Mouse (Mus musculus) embryonic facial prominence, embryonic 13.5 days (tissue): Measurements from ENCODE around the gene Fut4. TPM values are rescaled to one million over a fixed set of nuclear protein-coding genes. Genes with fewer than 3 reads are reported as not detected.
A peak's percentile ranks its signal among the peaks of the same experiment; 100 is the strongest.

Experiments used
- ATAC-seq: fragments of 200-750 bp; cut with Nextera tagmentation; 2 replicates; pipeline ENCODE4 v1.8.0; 2017; ENCODE audit warnings: low read depth; ENCODE audit not compliant: insufficient number of reproducible peaks, insufficient read depth, low FRiP score, low TSS enrichment
- H3K27ac ChIP-seq: fragments of 300-500 bp; sonication (generic); 2 replicates; pipeline ENCODE4 v1.5.1; 2015; ENCODE audit warnings: moderate library complexity, mild to moderate bottlenecking, inconsistent platforms
- H3K27me3 ChIP-seq: fragments of 300-500 bp; sonication (generic); 2 replicates; pipeline ENCODE4 v1.6.1; 2015; ENCODE audit warnings: mild to moderate bottlenecking, inconsistent platforms
- H3K36me3 ChIP-seq: fragments of 300-500 bp; sonication (generic); 2 replicates; pipeline ENCODE4 v1.6.1; 2015; ENCODE audit warnings: mild to moderate bottlenecking, inconsistent platforms
- H3K4me1 ChIP-seq: fragments of 300-500 bp; sonication (generic); 2 replicates; pipeline ENCODE4 v1.6.1; 2015; ENCODE audit warnings: inconsistent platforms
- H3K4me2 ChIP-seq: fragments of 300-500 bp; sonication (generic); 2 replicates; pipeline ENCODE4 v1.6.1; 2015; ENCODE audit warnings: moderate library complexity, mild to moderate bottlenecking, inconsistent platforms
- H3K4me3 ChIP-seq: fragments of 300-500 bp; sonication (generic); 2 replicates; pipeline ENCODE4 v1.5.1; 2015; ENCODE audit warnings: mild to moderate bottlenecking, inconsistent platforms
- H3K9ac ChIP-seq: fragments of 300-500 bp; sonication (generic); 2 replicates; pipeline ENCODE4 v1.6.1; 2015; ENCODE audit warnings: mild to moderate bottlenecking, inconsistent platforms
- H3K9me3 ChIP-seq: fragments of 300-500 bp; sonication (generic); 2 replicates; pipeline ENCODE4 v1.6.1; 2016; ENCODE audit warnings: inconsistent platforms
- WGBS: fragments of 180-500 bp; shearing (Covaris S2); methylation state at CpG from one replicate; pipeline ENCODE4 v1.1.7; 2015; ENCODE audit warnings: mixed read lengths; 5-methylcytosine and 5-hydroxymethylcytosine counted together
- polyA plus RNA-seq: library from polyadenylated mRNA; unstranded; fragments of >200 nt; fragmentation: Nextera tagmentation; extraction: Ambion mirVana; gene quantifications from 2 replicates; pipeline ENCODE4 v1.2.1, GENCODE M21; 2015

Fut4 gene
- polyA plus RNA-seq, 1 experiment from 2014 or later, result 2.0 TPM

GRCm38 (mm10) chr9:14754469-14754868 is 2.3 kb upstream of the Fut4 start:
- H3K36me3 ChIP-seq, result no peaks in the 10 kb centered on the region
- no peak overlapping the region for H3K4me2 ChIP-seq
- no peak overlapping the region for H3K9ac ChIP-seq
- H3K27ac ChIP-seq, result no peak overlapping the region
- no peaks in the 10 kb centered on the region for H3K9me3 ChIP-seq
- peaks cover 12% of the 10 kb centered on the region for H3K27me3 ChIP-seq
- peaks cover 10% of the 10 kb centered on the region for H3K4me1 ChIP-seq
- WGBS, result 84% methylated on average over 3 of the region's 3 CpGs
- H3K4me3 ChIP-seq, result no peak overlapping the region
- no peak for ATAC-seq

GRCm38 (mm10) chr9:14753947-14754346 is 1.8 kb upstream of the Fut4 start:
- ATAC-seq, result no peak
- Histone ChIP-seq H3K27ac (no peak overlapping the region), H3K4me3 (no peak overlapping the region), H3K4me1 (peaks cover 10% of the 10 kb centered on the region), H3K9ac (no peak overlapping the region), H3K27me3 (peaks cover 12% of the 10 kb centered on the region), H3K4me2 (no peak overlapping the region), H3K9me3 (no peaks in the 10 kb centered on the region), H3K36me3 (no peaks in the 10 kb centered on the region)

- Histone ChIP-seq H3K4me1 (peaks cover 14% of the 10 kb centered on the region), H3K36me3 (no peaks in the 10 kb centered on the region), H3K27me3 (peaks cover 12% of the 10 kb centered on the region), H3K9ac (peak overlapping the region; percentile 74), H3K4me2 (peak overlapping the region; percentile 96), H3K9me3 (no peaks in the 10 kb centered on the region), H3K4me3 (peak overlapping the region; percentile 54), H3K27ac (no peak overlapping the region)
- ATAC-seq, result peak; percentile 52
- WGBS, result under 1% methylated on average over 50 of the region's 50 CpGs
Observed at GRCm38 (mm10) chr9:14751503-14752000, 641 bp downstream of the Fut4 start.

- Histone ChIP-seq H3K4me1 (peaks cover 18% of the 10 kb centered on the region), H3K9ac (peak overlapping the region; percentile 74), H3K4me3 (peak overlapping the region; percentile 54), H3K27me3 (peaks cover 12% of the 10 kb centered on the region), H3K4me2 (peak overlapping the region; percentile 96), H3K27ac (no peak overlapping the region), H3K36me3 (no peaks in the 10 kb centered on the region), H3K9me3 (no peaks in the 10 kb centered on the region)
- no peak for ATAC-seq
- WGBS, result 61% methylated on average over 42 of the region's 42 CpGs
Observed at GRCm38 (mm10) chr9:14750901-14751502, 1.2 kb downstream of the Fut4 start.

- H3K4me2 ChIP-seq, result no peak within 1 kb of the TSS
Observed at GRCm38 (mm10) chr9:14740151-14740924, 11.9 kb downstream of the Fut4 start, which contains the start of gene Piwil4. Gene Piwil4, minus strand, starts transcription at chr9:14740733.

GRCm38 (mm10) chr9:14739498-14740150 is 12.6 kb downstream of the Fut4 start:
- Histone ChIP-seq H3K4me1 (no peaks in the 10 kb centered on the region), H3K27me3 (no peaks in the 10 kb centered on the region), H3K36me3 (no peaks in the 10 kb centered on the region), H3K9ac (no peak overlapping the region), H3K4me3 (no peak overlapping the region), H3K27ac (no peak overlapping the region), H3K9me3 (no peaks in the 10 kb centered on the region), H3K4me2 (no peak overlapping the region)
- ATAC-seq, result no peak
- WGBS, result 84% methylated on average over 4 of the region's 4 CpGs

More at GRCm38 (mm10) chr9:14740151-14740924, 11.9 kb downstream of the Fut4 start, which contains the start of gene Piwil4:
- Histone ChIP-seq H3K4me3 (no peak within 1 kb of the TSS), H3K9me3 (no peaks in the 10 kb centered on the region), H3K4me1 (0 out of 2 replicates have a peak, but pooled peaks cover 3% of the 10 kb centered on the region), H3K36me3 (no peaks in the 10 kb centered on the region), H3K27ac (no peak within 1 kb of the TSS), H3K27me3 (no peaks in the 10 kb centered on the region), H3K9ac (no peak within 1 kb of the TSS)
- ATAC-seq, result no peak
- WGBS, result 84% methylated on average over 19 of the region's 19 CpGs

GRCm38 (mm10) chr9:14730941-14731541 is 21.2 kb downstream of the Fut4 start:
- H3K4me1 ChIP-seq, result peaks cover 4% of the 10 kb centered on the region; the same call in 1 of the 2 replicates
- ATAC-seq, result no peak
- 22% methylated on average over 9 of the region's 9 CpGs for WGBS
- H3K9ac ChIP-seq, result no peak overlapping the region
- no peaks in the 10 kb centered on the region for H3K9me3 ChIP-seq
- H3K27ac ChIP-seq, result no peak overlapping the region
- no peaks in the 10 kb centered on the region for H3K36me3 ChIP-seq
- H3K4me2 ChIP-seq, result no peak overlapping the region
- H3K4me3 ChIP-seq, result no peak overlapping the region
- H3K27me3 ChIP-seq, result no peaks in the 10 kb centered on the region

GRCm38 (mm10) chr9:14728365-14728764 is 23.8 kb downstream of the Fut4 start:
- WGBS, result 85% methylated on average over 4 of the region's 4 CpGs
- Histone ChIP-seq H3K27me3 (no peaks in the 10 kb centered on the region), H3K9ac (no peak overlapping the region), H3K4me1 (peaks cover 4% of the 10 kb centered on the region; the same call in 1 of the 2 replicates), H3K36me3 (no peaks in the 10 kb centered on the region), H3K4me3 (no peak overlapping the region), H3K4me2 (no peak overlapping the region), H3K27ac (no peak overlapping the region), H3K9me3 (no peaks in the 10 kb centered on the region)
- no peak for ATAC-seq

- Histone ChIP-seq H3K9ac (no peak overlapping the region), H3K36me3 (no peaks in the 10 kb centered on the region), H3K27ac (no peak overlapping the region), H3K9me3 (no peaks in the 10 kb centered on the region), H3K4me1 (peaks cover 4% of the 10 kb centered on the region; the same call in 1 of the 2 replicates), H3K4me3 (no peak overlapping the region), H3K4me2 (no peak overlapping the region), H3K27me3 (no peaks in the 10 kb centered on the region)
- ATAC-seq, result no peak
- 93% methylated on average over 4 of the region's 4 CpGs for WGBS
Observed at GRCm38 (mm10) chr9:14726629-14727028, 25.6 kb downstream of the Fut4 start.

- Histone ChIP-seq H3K27me3 (no peaks in the 10 kb centered on the region), H3K9me3 (no peaks in the 10 kb centered on the region), H3K4me1 (peaks cover 2% of the 10 kb centered on the region; the same call in 1 of the 2 replicates), H3K27ac (no peak overlapping the region), H3K4me2 (no peak overlapping the region), H3K4me3 (no peak overlapping the region), H3K9ac (no peak overlapping the region), H3K36me3 (no peaks in the 10 kb centered on the region)
- 82% methylated on average over 6 of the region's 6 CpGs for WGBS
- no peak for ATAC-seq
Observed at GRCm38 (mm10) chr9:14726005-14726404, 26.2 kb downstream of the Fut4 start.

- no peaks in the 10 kb centered on the region for H3K27me3 ChIP-seq
- ATAC-seq, result no peak
Observed at GRCm38 (mm10) chr9:14724755-14725420, 27.3 kb downstream of the Fut4 start.

More at GRCm38 (mm10) chr9:14724755-14725420, 27.3 kb downstream of the Fut4 start:
- Histone ChIP-seq H3K36me3 (no peaks in the 10 kb centered on the region), H3K4me2 (no peak overlapping the region), H3K4me3 (no peak overlapping the region), H3K4me1 (no peaks in the 10 kb centered on the region), H3K9ac (no peak overlapping the region), H3K27ac (no peak overlapping the region), H3K9me3 (no peaks in the 10 kb centered on the region)
- 66% methylated on average over 5 of the region's 5 CpGs for WGBS
